Mouse (Mus musculus) thymus, adult 18-20 months (tissue): ENCODE measurements around the gene Plscr1.

Source experiments
- DNase-seq, 2 experiments: peaks; one replicate each; pipeline ENCODE4 v3.0.0; 2022; ENCODE audit warnings: mixed read lengths in 2 of 2

Plscr1 gene

GRCm38 (mm10) chr9:92249447-92249852, at the start of gene Plscr1:
Gene Plscr1 (plus strand): TSS chr9:92249750.
- no peak for DNase-seq

DNA sequence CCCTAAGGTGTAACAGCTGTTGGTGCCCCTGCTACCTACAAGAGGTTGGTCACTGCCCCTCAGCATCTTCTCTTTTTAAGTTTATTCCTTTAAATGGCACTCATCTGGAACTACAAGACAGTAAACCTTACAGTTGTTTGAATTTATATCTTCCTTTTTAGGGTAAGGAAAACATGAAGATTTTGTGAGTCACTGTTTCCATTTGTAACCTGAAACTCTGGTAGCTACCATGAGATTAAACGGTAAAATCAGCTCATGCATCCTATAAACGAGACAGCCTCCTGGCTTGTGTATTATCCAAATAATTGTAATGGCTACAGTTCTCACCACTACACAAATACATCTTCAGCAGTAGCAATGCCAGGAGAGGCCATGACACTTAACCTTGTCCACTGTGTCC, 45.2 kb upstream of the Plscr1 start:
- no peak for DNase-seq

DNA sequence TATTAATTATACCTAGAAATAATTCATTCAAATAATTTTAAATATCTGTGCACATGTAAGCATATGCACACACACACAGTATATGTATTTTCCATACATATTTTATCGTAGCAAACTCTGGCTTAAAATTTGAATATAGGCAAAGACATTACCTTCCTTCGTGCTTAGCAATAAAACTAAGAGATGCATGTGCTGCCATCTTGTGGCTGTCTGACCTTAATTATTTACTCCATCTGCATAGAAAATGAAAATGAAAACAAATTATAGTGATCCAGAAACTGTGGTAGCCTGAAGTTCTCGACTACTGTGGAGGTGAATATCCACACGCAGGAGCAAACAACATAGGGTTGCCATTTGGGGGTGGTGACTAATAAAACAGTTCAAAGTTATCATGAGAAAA, 42.2 kb upstream of the Plscr1 start:
- no peak for DNase-seq

DNA sequence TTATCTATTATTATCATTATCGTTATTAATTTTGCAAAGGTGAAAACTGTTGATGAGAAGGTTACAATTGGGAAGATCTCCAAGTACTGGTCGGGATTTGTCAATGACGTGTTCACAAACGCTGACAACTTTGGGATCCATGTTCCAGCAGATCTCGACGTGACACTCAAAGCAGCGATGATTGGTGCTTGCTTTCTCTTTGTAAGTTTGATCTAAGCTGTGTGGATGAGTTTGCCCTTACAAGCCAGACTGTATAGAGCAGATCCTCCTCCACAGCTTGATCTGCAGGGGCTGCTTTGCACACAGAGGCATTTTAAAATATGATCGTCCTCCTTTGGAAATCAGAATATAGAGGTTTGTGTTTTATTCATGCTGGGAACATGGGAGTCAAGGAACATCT, 41.8 kb upstream of the Plscr1 start:
- DNase-seq: no peak

DNA sequence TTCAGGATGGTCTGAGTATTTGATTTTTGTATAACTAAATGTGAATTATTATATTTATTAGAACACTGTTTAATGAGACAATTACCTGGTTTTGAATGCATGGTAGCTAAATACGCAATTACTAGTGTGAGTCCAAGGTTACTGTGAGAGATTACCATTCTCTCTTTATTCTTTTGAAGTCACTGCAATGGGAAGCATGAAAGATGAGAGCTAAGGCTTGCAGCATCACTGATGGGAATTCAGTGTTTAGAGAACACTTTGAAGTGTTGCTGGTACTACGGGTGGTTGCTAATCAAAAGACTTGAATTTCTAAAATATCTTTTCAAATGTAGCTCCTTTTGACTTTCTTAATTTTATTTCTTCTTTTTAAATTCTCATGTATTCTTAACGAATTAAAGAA, 39.7 kb upstream of the Plscr1 start:
- DNase-seq: no peak

DNA sequence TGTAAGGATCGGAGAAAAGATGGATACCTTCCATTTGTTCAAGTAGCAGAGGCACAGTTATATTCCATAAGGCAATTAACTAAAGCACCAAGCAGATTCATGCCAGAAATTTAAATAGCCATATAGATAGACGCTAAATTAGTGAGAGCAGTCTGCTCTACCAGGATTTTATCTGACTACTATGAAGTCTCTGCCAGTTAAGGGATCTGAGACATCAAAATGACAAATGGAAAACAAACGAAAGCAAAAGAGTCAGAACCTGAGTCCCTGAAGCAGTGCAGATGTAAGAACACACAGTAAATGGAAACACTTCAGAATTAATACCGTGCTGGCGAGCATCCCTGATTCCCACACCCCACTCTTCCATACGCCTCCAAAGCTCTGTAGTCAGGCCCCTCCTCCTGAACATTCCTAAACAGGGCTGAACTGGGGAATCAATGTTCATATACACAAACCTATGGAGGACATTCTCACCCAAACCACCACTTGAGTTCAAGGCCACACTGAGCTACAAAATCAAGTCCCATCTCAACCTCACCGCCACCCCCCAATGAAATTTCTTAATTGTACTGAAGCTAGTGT, 39.1 kb upstream of the Plscr1 start:
- DNase-seq: no peak

GRCm38 (mm10) chr9:92211048-92211447, 38.5 kb upstream of the Plscr1 start:
- DNase-seq: no peak

- no peak for DNase-seq
Observed at GRCm38 (mm10) chr9:92217484-92217883, 32.1 kb upstream of the Plscr1 start.

- no peak for DNase-seq
Observed at GRCm38 (mm10) chr9:92217896-92218295, 31.7 kb upstream of the Plscr1 start.

DNA sequence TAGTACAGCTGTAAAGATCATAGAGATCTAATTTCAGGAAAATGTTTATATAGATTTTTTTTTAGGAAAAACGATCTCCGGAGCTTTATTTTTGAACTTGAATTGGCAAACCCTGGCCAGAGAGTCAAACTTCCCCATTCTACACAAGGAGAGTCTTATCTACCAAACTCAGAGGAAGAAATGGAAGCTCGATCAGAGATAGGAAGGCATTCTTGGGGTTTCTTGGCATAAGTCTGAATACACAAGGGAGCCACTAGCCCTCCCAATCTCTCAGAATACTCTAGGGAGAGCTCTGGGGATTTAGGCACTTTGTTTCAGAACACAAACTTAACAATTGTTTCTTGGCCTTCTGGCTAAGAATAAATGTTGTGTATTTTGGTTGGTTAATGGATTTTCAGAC, 29.4 kb upstream of the Plscr1 start:
- no peak for DNase-seq

DNA sequence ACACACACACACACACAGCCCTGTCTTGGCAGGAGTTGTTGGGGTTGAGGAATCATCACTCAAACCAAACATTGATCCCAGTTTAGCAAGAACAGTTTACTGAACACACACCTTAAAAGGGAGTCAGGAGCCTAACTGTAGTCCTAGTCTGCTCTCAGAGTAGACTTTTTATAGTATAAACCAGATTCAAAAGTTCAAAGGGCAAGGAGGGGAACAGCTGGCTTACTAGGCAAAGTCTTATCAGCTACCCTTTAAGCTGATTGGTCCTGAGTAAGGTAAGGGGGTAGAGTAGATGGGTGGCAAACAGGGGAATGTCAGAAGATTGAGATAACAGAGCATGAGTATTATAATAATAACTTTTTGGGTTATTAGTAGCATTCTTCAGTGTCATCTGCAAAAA, 28.1 kb upstream of the Plscr1 start:
- no peak for DNase-seq

- DNase-seq: no peak
Observed at GRCm38 (mm10) chr9:92224598-92225231, 24.8 kb upstream of the Plscr1 start.

- no peak for DNase-seq
Observed at GRCm38 (mm10) chr9:92226127-92226655, 23.4 kb upstream of the Plscr1 start.

- no peak for DNase-seq
Observed at GRCm38 (mm10) chr9:92226795-92227194, 22.8 kb upstream of the Plscr1 start.

DNA sequence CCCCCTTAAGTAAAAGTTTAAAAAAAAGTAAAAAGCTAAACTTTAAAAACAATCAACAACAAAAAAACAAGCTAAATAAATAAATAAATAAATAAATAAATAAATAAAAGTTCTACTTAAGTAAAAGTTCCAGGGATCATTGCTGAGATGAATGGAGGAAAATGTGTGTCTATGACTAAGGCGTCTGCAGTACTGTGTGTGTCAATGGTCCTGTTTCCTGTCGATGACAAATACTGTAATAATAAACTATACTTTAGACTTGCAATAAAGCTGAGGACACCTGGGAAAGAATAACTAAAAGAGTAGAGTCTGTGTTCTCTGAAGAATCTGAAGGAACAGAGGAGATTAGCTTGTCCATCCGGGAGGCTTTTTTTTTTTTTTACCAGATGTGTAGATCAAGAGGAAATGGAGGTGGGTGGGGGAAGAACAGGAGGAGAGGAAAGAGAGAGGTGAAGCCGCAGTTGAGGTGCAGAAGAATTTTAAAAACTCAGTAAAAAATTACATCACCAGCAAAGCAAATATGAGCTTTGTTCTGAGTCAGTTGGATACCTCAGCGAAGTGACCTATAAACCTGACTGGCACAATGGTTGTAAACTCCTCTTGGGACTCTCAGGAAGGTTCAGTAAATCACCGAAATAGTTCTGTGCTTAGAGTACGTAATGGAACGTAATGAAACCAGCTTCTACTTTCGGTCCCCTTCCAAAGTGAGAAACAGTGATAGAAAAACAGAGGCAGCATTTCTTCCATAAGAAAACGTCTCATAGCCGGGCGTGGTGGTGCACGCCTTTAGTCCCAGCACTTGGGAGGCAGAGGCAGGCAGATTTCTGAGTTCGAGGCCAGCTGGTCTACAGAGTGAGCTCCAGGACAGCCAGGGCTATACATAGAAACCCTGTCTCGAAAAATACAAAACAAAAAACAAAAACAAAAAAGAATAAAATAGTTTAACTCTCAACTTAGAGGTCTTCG, 20.4 kb upstream of the Plscr1 start:
- no peak for DNase-seq

GRCm38 (mm10) chr9:92229833-92230205, 19.7 kb upstream of the Plscr1 start:
- no peak for DNase-seq

GRCm38 (mm10) chr9:92234901-92235458, 14.6 kb upstream of the Plscr1 start:
- DNase-seq: no peak

DNA sequence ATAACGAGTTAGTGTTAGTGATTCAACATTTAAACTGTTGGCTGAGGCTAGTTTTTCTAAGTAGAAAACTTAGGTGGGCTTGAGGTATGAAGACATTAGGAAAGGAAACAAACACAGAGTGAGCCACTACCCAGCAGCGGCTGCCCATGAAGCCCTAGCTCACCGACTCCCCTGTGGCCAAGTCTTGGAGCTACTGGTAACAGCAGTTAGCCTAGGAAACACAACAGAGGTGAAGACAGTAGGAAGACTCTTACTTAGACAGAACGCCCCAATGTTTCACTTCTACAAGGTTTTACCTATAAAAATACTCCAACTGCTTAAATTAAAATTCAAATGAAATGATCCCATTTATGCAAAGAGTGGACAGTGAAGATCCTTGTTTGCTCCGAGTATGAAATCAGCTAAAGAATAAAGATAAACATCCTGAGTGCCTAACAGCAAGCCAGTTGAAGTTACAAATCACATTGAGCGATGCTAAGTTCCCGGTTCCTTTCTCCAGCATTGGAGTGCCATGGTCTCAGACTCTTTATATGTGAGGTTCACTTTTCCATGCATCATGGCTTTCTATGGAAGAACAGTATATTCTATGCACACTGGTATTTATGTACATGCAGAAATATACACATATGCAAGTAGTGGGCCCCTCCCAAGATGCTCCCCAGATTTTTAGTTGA, 640 bp upstream of the Plscr1 start:
- no peak for DNase-seq

- peak; percentile 16 to 19 for DNase-seq
Observed at GRCm38 (mm10) chr9:92249987-92250772, 630 bp downstream of the Plscr1 start.

- DNase-seq: no peak
Observed at GRCm38 (mm10) chr9:92252718-92253117, 3.2 kb downstream of the Plscr1 start.

- no peak for DNase-seq
Observed at GRCm38 (mm10) chr9:92253585-92254321, 4.2 kb downstream of the Plscr1 start.
